Mouse (Mus musculus) MN1 (cell line): ENCODE results near the gene Sult1a1.

Experiments
- DNase-seq: peaks from one replicate; pipeline ENCODE4 v3.0.0-alpha.2; 2016; ENCODE audit warnings: low spot score

Sult1a1 gene

GRCm38 (mm10) chr7:126676207-126676606, at the start of gene Sult1a1:
Sult1a1 (minus strand) TSS chr7:126676432.
- DNase-seq = no peak

DNA sequence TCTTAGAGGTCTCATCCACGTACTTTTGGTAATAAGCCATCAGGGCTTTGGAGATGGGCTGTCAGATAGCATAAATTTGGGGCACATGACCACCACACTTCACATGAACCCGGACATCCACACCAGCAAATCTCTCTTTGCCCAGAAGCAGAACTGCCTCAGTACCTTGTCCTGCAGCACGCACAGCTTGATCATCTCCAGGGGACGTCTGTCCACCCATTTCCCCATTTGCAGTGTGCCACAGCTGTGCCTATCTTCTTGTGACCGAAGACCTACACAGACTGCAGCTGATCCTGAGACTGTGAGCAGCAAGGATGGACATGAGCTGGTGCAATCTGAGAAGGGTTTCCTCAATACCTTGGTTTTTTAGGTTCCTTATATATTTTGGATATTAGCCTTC, 49.4 kb upstream of the Sult1a1 start:
- no peak for DNase-seq

GRCm38 (mm10) chr7:126725077-126725476, 48.8 kb upstream of the Sult1a1 start:
- DNase-seq = no peak

- DNase-seq = no peak
Measured at GRCm38 (mm10) chr7:126721635-126722034, 45.4 kb upstream of the Sult1a1 start.

DNA sequence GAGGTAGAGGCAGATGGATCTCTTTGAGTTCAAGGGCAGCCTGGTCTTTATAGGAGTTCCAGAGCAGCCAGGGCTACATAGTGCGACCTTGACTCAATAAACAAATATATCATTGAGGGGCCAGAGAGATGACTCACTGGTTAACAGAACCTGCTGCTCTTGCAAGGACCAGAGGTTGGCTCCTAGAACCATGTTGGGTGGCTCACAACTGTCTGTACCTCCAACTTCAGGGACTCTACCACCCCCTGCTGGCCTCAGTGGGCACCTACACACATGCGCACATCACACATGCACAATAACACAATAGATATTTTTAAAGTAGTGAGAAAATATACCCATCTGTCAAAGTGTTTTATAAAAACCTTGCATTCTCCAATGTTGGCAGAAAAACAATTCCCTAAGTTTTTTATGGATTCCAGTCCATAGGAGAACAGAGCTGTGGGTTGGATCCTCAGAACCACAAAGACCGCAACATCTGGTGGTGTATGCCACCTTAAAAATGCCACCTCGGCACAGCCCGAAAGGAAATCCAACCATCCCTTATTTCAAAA, 42.6 kb upstream of the Sult1a1 start:
- no peak for DNase-seq

DNA sequence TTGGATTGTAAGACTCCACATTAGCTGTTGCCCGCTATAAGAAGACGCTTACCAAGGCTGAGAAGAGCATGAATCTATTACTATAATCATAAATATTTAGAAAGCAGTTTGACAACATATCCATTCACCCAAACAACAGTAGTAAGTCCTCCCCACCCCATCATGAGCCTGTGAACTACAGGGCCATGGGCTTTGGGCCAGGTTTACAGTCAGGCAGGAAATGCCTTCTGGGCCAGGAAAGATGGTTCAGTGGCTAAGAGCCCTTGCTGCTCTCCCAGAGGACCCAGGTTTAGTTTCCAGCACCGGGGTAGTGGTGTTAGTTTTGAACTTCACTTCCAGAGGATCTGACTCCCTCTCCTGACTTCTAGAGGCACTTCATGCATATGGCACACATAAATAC, 41.3 kb upstream of the Sult1a1 start:
- no peak for DNase-seq

DNA sequence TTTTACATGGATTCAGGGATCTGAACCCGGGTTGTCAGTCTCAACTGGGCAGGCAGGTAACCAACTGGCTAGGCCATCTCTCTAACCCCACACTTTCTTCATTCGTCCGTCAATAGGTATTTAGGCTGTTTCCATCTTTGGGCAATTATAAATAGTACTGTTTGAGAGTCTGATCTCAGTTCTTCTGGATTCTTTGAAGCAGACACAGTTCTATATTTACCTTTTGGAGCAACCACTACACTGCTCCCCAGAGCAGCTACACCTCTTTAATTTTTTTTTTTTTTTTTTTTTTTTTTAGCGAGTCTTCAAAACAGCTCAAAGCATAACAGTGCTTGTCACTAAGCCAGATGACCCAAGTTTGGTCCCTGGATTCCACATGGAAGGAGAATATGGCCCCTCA, 39.4 kb upstream of the Sult1a1 start:
- DNase-seq = no peak

DNA sequence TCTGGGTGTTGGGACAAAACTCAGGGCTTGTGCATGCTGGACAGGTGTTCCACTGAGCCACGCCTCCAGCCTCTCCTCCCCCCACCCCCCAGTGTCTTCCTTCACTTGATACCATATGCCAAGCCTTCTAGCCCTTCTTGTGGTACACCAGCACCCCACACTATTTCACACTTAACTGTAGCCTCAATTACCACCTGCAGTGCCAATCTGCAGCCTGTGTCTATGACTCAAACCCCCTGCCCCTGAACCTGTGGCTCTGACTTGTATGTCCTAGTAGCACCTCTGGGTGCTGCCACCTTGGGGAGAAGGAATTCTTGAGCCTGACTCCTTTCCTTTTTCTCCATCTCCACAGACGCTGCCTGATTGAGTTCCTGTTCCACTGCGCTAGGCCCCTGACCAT, 35.7 kb upstream of the Sult1a1 start:
- no peak for DNase-seq

GRCm38 (mm10) chr7:126710266-126710665, 34.0 kb upstream of the Sult1a1 start:
- no peak for DNase-seq

GRCm38 (mm10) chr7:126708175-126708952, 32.1 kb upstream of the Sult1a1 start:
- no peak for DNase-seq

DNA sequence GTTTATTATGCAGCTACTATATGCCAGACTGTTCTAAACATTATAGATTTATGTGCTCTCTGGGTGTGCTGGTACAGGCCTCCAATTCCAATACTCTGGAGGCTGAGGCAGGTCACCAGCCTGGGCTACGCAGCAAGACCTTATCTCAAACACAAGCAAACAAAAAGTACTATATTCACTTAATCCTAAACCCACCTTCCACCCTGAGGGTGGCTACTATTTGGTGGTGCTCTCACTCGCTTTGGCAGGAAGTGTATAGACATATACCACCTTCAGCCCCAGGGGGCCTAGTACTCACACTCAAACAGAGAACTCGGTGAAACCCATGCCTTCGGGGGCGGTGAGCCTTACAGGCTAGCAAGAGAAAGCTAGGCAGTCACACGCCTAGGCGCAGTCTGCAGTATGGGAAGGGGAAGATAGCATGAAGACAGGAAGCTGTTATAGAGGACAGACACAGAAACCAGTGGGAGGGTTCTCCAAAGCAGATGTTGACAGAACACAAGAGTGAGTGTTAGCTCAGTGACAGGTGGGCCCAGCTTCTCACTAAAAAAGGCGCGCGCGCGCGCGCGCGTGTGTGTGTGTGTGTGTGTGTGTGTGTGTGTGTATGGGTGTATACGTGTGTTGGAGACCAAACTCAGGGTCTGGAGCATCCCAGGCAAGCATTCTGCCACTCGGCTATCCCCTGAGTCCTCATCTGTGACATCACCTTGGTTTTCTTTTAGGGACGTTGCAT, 31.4 kb upstream of the Sult1a1 start, which contains the start of gene Coro1a:
TSS of gene Coro1a (minus strand) at position 346 of the 733 bp plus-strand sequence.
- DNase-seq = no peak

DNA sequence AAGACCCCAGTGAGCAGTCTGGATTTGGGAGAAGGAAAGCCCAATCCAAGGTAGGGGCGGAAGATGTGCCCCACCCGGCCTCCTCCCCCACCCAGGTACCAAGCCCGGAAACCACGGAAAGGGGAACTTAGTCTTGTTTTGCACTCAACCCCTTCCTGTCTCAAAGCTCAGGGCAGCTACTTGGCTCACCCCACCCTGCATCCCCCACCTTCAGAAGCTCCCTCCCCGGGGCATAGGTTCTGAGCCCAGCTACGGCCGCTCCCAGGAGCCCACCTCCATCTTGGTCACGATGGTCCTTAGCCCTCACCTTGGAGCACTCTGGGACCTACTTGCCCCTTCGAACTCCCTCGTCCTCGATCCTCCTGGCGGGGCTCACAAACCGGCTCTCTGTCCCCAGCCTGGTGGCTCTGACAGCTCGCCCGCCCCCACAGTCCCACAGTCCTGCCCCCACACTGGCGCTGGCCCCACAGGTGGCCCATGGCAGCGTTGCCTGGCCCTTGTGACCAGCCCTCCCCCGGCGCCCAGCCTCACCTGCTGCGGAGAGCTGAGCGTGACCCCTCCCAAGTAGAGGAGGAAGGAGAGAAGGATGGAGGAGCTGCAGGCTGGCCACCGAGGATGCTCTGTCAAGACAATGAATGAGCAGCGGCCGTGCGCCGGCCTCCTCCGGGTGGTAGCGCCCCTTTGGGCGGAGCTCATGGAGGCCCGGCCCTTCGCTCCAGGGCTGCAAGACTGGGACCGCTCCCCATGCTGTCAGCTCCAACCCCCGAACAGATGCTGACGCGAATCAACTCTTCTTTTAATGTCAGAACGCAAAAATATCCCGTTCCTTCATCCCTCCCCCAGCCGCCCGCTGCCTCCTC, 28.1 kb upstream of the Sult1a1 start:
- peak; percentile 86 for DNase-seq

DNA sequence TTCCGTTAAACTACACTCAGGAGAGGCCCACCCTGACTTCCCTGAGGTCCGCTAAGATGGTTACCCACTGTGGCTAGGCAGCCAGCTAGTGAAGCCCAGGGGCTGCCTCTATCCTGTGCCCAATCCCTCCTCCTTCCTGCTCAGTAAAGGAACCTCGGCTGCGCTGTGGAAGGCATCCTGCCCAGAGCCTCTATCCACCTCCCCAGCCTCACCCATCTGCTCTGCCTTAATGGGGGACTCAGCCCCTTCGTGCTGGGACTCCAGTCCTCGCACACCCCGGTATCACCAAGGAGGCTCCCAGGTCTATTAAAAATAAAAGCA, 27.5 kb upstream of the Sult1a1 start:
- no peak for DNase-seq

GRCm38 (mm10) chr7:126702861-126703756, 26.9 kb upstream of the Sult1a1 start:
- DNase-seq = no peak

- no peak for DNase-seq
Measured at GRCm38 (mm10) chr7:126702358-126702757, 26.1 kb upstream of the Sult1a1 start.

- DNase-seq = no peak
Measured at GRCm38 (mm10) chr7:126701559-126702357, 25.5 kb upstream of the Sult1a1 start.

- peak; percentile 90 for DNase-seq
Measured at GRCm38 (mm10) chr7:126701070-126701469, 24.8 kb upstream of the Sult1a1 start.

GRCm38 (mm10) chr7:126700063-126701015, 24.1 kb upstream of the Sult1a1 start:
- no peak for DNase-seq

DNA sequence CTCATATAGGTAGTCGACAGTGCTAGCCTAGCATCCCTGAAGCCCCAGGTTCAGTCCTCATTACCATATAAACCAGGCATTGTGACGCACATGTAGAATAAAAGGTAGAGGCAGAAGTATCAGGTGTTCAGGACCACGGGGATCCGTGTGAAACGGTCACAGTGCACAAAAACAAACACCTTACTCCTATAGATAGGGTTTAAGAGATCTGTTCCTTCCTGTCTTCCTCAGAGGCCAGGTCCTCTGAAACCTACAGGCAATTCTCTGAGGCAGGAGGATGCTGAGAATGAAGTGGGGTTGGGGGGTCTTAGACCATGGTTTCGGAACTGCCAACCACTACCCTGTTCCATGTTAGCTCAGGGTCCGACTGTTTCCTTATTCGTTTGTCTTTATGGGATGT, 21.6 kb upstream of the Sult1a1 start:
- DNase-seq = no peak
